Comparison of ENCODE assay signal across 20 mouse cellular contexts in genomic region chrX:18239572-18239971, GRCm38 (mm10).
"Had no signal": no experiment of that assay in that cellular context is flagged by ENCODE, and none has a peak within 500 bp of the region (broad histone marks: within the 10 kb centered on the region; RNA-seq: fewer than 3 reads in every experiment).

No protein-coding gene starts in this region.

- H3K27me3 ChIP-seq: kidney, embryonic 15.5 days; limb, embryonic 12.5 days; limb, embryonic 15.5 days; lung, embryonic 15.5 days; megakaryocyte, embryonic 14.5 days; midbrain, embryonic 13.5 days; neural tube, embryonic 12.5 days; neural tube, embryonic 15.5 days had no signal

- H3K4me3 ChIP-seq: kidney, embryonic 15.5 days; limb, embryonic 12.5 days; limb, embryonic 15.5 days; lung, embryonic 15.5 days; megakaryocyte, embryonic 14.5 days; midbrain, embryonic 10.5 days; midbrain, embryonic 13.5 days; neural tube, embryonic 12.5 days; neural tube, embryonic 15.5 days had no signal

- H3K9me3 ChIP-seq: kidney, embryonic 15.5 days; limb, embryonic 12.5 days; limb, embryonic 15.5 days; lung, embryonic 15.5 days; megakaryocyte, embryonic 14.5 days; midbrain, embryonic 10.5 days; midbrain, embryonic 13.5 days; neural tube, embryonic 12.5 days; neural tube, embryonic 15.5 days had no signal

- DNase-seq: kidney, adult 11 months; kidney, adult 8-10 months; kidney, postnatal 10 days; kidney, postnatal 36 days; left cerebral cortex, postnatal 4 days; liver, postnatal 0 days; lung, postnatal 10 days; lung, postnatal 4 days; thymus, adult 18-20 months; thymus, postnatal 36 days had no signal

- H3K4me1 ChIP-seq: kidney, embryonic 15.5 days; limb, embryonic 12.5 days; limb, embryonic 15.5 days; lung, embryonic 15.5 days; megakaryocyte, embryonic 14.5 days; midbrain, embryonic 10.5 days; midbrain, embryonic 13.5 days; neural tube, embryonic 12.5 days; neural tube, embryonic 15.5 days had no signal

- H3K9ac ChIP-seq: kidney, embryonic 15.5 days; limb, embryonic 12.5 days; limb, embryonic 15.5 days; liver, embryonic 14.5 days; liver, postnatal 0 days; lung, embryonic 15.5 days; midbrain, embryonic 13.5 days; neural tube, embryonic 12.5 days; neural tube, embryonic 15.5 days had no signal

- ATAC-seq: liver, postnatal 0 days; midbrain, embryonic 13.5 days had no signal

- H3K36me3 ChIP-seq: lung, embryonic 15.5 days had no signal

- H3K27ac ChIP-seq: kidney, embryonic 15.5 days; limb, embryonic 12.5 days; limb, embryonic 15.5 days; liver, embryonic 14.5 days; lung, embryonic 15.5 days; midbrain, embryonic 10.5 days; midbrain, embryonic 13.5 days; neural tube, embryonic 12.5 days; neural tube, embryonic 15.5 days had no signal
